Mouse (Mus musculus): ENCODE results near the gene Cadm1. TPM values are rescaled to one million over a fixed set of nuclear protein-coding genes. Genes with fewer than 3 reads are reported as not detected.

The Cadm1 gene
- total RNA-seq, 2 experiments from 2014 or later: 2.3 to 3.2 TPM

DNA sequence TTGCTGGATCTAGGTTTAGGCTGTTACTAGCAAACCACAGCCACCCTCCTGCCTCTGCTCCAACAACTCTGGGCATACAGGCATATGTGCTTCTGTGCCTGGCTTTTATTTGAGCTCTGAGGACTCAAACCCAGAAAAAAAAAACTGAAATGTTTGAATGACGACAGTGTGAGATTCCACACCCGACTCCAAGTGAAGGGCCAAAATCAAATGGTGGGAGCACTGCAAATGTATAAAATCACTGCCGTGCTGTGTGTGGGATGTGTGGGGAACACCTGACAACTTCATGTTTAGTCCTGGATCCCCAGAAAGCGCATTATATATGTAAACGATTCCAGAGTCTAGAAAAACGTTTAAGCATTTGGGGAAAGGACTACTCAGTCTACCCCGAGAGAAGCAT lies 373.7 kb downstream of the Cadm1 start:
- intact Hi-C loops (cut with DNase I): no loop called here

GRCm38 (mm10) chr9:47904339-47904922 lies 374.5 kb downstream of the Cadm1 start:
- intact Hi-C loops (cut with DNase I): no loop called here
- DNase-seq: no peak

More for the DNA sequence above, 373.7 kb downstream of the Cadm1 start:
- no peak for DNase-seq

DNA sequence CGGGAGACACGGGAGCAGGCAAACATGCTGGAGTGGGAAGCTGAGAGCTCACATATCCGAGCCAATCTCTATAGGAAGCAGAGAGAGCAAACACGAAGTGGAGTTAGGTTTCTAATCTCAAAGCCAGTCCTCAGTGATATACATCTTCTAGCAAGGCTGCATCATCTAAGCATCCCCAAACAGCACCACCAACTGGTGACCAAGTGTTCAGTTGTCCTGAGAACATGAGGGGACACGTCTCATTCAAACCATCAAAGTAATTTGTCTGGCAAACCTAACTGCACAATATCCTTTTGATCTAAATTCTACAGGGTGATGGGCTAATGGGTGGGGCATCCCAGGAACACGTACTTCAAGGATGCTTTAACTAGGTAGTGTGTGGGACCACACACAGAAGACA lies 376.5 kb downstream of the Cadm1 start:
- intact Hi-C loops (cut with DNase I): no loop called here
- DNase-seq: no peak
